Mouse (Mus musculus): ENCODE results near the gene 5031439G07Rik.

DNA sequence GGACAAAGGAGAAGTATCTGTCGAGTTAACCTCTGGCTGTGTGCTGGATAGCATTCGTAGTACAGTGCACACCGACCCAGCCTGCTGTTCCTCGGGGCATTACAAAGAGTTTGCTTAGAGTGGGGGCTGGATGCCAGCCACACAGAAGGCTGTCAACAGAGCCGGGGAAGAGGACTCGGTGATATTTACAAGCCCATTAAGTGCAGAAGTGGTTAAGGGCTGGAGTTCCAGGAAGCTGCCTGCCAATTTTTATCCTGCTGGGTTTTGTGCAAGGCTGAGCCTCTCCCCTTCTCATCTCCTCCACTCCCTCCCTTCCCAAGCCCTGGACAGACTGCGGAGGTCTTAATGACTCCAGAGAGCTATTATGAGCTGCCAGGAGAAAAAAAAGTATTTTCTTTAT is 90.3 kb downstream of the 5031439G07Rik start:
- no peak for TF ChIP-seq CTCF (IDR thresholded peaks at IDR 0.05; ENCODE audit: extremely low read depth, insufficient read length, insufficient replicate concordance, low read depth, low read length)
- no peak for TF ChIP-seq POLR2A (IDR thresholded peaks at IDR 0.05; ENCODE audit: low read depth, low read length)

Measured in small intestine, adult 2 months (tissue).